Mouse (Mus musculus) C2C12 (cell line): ENCODE measurements at regions not wholly inside any gene's neighbourhood (a gene's known extent, or its start where the extent isn't known, plus 50 kb on each side); places are given as distances from the start of the nearest gene placed in this dataset.
A peak's percentile ranks its signal among the peaks of the same experiment; 100 is the strongest.

Experiments used
- H3K27me3 ChIP-seq: one replicate; pipeline ENCODE4 v1.6.1; 2011; ENCODE audit not compliant: control insufficient read depth, insufficient read depth, insufficient read length
- H3K36me3 ChIP-seq: one replicate; pipeline ENCODE4 v1.6.1; 2011; ENCODE audit not compliant: control insufficient read depth, insufficient read depth
- H3K4me3 ChIP-seq: one replicate; pipeline ENCODE4 v1.5.1; 2011; ENCODE audit warnings: mild to moderate bottlenecking, control low read depth; ENCODE audit not compliant: poor library complexity, insufficient read depth, severe bottlenecking
- H3K79me2 ChIP-seq: one replicate; pipeline ENCODE4 v1.6.1; 2011; ENCODE audit not compliant: control insufficient read depth, insufficient read depth
- H3K79me3 ChIP-seq: one replicate; pipeline ENCODE4 v1.6.1; 2011; ENCODE audit warnings: low read depth, control low read depth
- H3ac ChIP-seq: one replicate; pipeline ENCODE3; 2011; ENCODE audit warnings: low read depth; ENCODE audit not compliant: control insufficient read depth, insufficient read length
- CEBPB ChIP-seq: IDR thresholded peaks from one replicate; pipeline ENCODE4 v1.6.1; 2011; ENCODE audit warnings: low read depth, mild to moderate bottlenecking, control low read depth, moderate library complexity
- CTCF ChIP-seq: IDR thresholded peaks from one replicate; pipeline ENCODE4 v1.5.1; 2011; ENCODE audit not compliant: control insufficient read depth, insufficient read depth, insufficient read length
- FOSL1 ChIP-seq: IDR thresholded peaks from one replicate; pipeline ENCODE4 v1.8.0; 2011; ENCODE audit warnings: mild to moderate bottlenecking, low read length; ENCODE audit not compliant: poor library complexity, insufficient read depth, severe bottlenecking
- MAX ChIP-seq: IDR thresholded peaks from one replicate; pipeline ENCODE4 v1.6.1; 2011; ENCODE audit warnings: mild to moderate bottlenecking, control low read depth
- MYOD1 ChIP-seq: IDR thresholded peaks from one replicate; pipeline ENCODE4 v1.6.1; 2011; ENCODE audit warnings: low read depth; ENCODE audit not compliant: control insufficient read depth, insufficient read length
- MYOG ChIP-seq: IDR thresholded peaks from one replicate; pipeline ENCODE4 v1.6.1; 2011; ENCODE audit not compliant: control insufficient read depth, insufficient read length; ENCODE audit errors: extremely low read depth
- USF1 ChIP-seq: IDR thresholded peaks from one replicate; pipeline ENCODE4 v1.6.1; 2011; ENCODE audit warnings: low read depth, mild to moderate bottlenecking, control low read depth, moderate library complexity

DNA sequence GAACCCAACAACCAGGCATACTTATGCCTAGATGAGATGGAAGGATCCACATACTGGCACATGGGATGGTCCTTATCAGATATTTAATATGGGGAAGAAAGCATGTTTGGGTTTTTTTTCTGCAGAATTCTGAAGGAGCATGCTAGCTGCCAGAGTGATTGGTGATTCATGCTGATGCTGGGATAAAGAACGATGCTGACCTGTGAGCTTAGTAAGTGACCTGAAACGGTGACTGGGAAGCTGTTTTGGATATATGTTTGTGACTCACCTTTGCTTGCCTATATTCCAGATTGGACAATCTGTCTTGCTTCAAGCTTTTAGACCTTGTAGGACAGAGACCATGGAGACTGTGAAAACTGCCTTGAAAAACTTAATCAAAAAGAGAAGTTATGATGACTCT lies 974.8 kb downstream of the Grik2 start:
- no peaks in the 10 kb centered on the region for H3K79me3 ChIP-seq
- H3K27me3 ChIP-seq, result no peaks in the 10 kb centered on the region
- no peak overlapping the region for H3K4me3 ChIP-seq
- H3K79me2 ChIP-seq, result no peaks in the 10 kb centered on the region
- TF ChIP-seq CTCF (no peak), MYOG (no peak), CEBPB (no peak), MAX (no peak), MYOD1 (no peak), FOSL1 (no peak), USF1 (no peak)
- H3K36me3 ChIP-seq, result no peaks in the 10 kb centered on the region
- H3ac ChIP-seq, result no peak overlapping the region

DNA sequence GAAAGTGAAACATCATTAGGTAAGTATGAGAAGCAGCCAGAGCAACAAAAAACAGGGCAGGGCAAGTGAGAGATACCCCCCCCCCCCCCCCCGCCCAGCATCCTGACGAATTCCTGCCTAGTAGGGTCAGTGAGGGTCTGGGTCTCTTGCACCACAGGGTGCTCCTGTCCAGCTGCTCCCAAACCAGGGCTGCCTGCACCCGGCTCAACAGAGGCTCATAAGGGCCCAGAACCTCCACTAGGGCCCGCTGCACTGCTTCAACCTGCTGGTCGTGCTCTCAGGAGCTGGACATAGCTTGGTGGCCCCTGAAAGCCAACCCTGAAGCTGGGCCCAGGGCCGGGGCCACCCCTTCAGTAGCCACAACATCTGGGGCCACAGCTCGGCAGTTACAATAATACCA lies 978.4 kb downstream of the Grik2 start:
- Histone ChIP-seq H3K4me3 (no peak overlapping the region), H3ac (no peak overlapping the region), H3K79me3 (no peaks in the 10 kb centered on the region), H3K36me3 (no peaks in the 10 kb centered on the region), H3K79me2 (no peaks in the 10 kb centered on the region), H3K27me3 (no peaks in the 10 kb centered on the region)
- no peak for TF ChIP-seq USF1

DNA sequence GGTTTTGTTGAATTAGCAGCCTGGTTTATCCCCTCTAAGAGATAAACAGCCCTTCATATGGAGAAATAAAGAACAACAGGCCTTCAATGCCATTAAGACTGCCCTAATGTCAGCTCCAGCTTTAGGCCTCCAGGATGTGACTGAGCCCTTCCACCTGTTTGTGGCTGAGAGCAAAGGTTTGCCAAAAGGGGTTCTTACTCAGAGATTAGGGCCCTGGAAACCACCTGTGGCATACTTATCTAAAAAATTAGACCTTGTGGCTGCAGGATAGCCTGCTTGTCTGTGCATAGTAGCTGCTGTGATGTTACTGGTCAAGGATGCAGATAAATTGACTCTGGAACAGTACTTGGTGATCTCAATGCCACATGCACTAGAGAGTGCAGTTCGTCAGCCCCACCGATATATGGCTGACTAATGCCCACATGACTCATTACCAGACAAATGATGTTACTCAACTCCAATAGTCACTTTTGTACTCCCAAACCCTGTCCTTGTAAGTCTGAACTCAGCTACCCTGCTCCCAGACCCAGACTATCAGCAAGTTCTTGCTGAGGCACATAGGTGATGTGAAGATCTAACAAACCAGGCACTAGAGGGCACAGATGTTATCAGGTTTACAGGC lies 1018.6 kb downstream of the Grik2 start:
- no peaks in the 10 kb centered on the region for H3K79me3 ChIP-seq
- H3K36me3 ChIP-seq, result no peaks in the 10 kb centered on the region
- peak; percentile 73 for TF ChIP-seq MYOD1
- peak; percentile 50 for TF ChIP-seq USF1
- no peak for TF ChIP-seq CEBPB
- no peaks in the 10 kb centered on the region for H3K27me3 ChIP-seq
- no peak overlapping the region for H3K4me3 ChIP-seq
- H3K79me2 ChIP-seq, result no peaks in the 10 kb centered on the region
- no peak overlapping the region for H3ac ChIP-seq

DNA sequence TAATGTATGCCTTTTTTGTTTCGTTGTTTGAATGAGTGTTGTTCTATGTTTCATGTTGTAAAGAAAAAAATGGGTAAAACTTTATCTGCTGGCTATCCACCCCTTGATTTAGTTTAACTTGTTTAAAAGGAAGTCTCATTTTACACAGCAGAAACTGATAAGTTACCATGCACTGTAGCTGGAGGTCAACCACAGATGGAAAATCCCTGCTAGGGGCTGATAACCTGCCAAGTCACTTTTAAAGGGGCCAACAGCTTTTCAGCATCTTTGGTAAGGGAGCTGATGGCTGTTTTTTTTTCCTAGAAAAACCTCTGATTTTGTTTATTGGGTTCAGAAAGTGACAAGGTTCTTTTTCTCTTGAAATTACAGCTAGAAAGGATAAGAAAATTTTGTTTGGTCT lies 1050.6 kb downstream of the Grik2 start:
- Histone ChIP-seq H3ac (no peak overlapping the region), H3K4me3 (no peak overlapping the region), H3K79me3 (no peaks in the 10 kb centered on the region), H3K27me3 (no peaks in the 10 kb centered on the region), H3K36me3 (no peaks in the 10 kb centered on the region), H3K79me2 (no peaks in the 10 kb centered on the region)
- TF ChIP-seq USF1 (no peak), MAX (no peak), CEBPB (no peak), MYOD1 (no peak), FOSL1 (no peak), CTCF (no peak), MYOG (no peak)

DNA sequence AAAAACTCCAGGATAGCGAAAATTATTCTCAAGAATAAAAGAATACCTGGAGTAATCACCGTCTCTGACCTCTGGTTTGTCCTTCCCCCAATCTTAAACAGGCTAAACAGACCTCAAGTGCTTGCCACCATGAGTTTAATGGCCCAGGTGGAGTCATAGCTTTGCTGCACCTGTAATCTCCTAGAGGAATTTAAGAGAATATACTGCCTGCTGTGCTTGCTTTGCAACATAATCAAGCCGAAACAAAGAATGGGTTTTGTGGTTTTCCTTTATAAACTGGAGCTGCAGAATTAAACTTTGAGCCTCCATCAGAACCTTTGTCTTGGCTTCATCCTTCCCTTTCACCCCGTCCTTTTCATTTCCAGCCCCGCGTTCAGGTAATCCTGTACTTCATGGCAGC lies 1051.7 kb downstream of the Grik2 start:
- TF ChIP-seq CEBPB, result no peak
- no peak for TF ChIP-seq MAX
- TF ChIP-seq FOSL1, result no peak
- no peak for TF ChIP-seq MYOD1
- no peak for TF ChIP-seq MYOG
- no peak for TF ChIP-seq USF1
- TF ChIP-seq CTCF, result no peak
- H3K79me3 ChIP-seq, result no peaks in the 10 kb centered on the region
- no peaks in the 10 kb centered on the region for H3K27me3 ChIP-seq
- no peaks in the 10 kb centered on the region for H3K36me3 ChIP-seq
- H3ac ChIP-seq, result no peak overlapping the region
- H3K4me3 ChIP-seq, result no peak overlapping the region
- no peaks in the 10 kb centered on the region for H3K79me2 ChIP-seq
